Mouse (Mus musculus): ENCODE measurements around the gene Hscb. TPM values are rescaled to one million over a fixed set of nuclear protein-coding genes. Genes with fewer than 3 reads are reported as not detected.

Hscb gene
- polyA plus RNA-seq, 1 experiment from 2014 or later, result 21.4 TPM

- Histone ChIP-seq H3K9me3 (ENCODE audit: control insufficient read depth, low read length) (no peaks in the 10 kb centered on the region), H3K4me3 (ENCODE audit: low read depth, low read length) (peak within 1 kb of the TSS; percentile 94), H3K36me3 (ENCODE audit: control insufficient read depth, insufficient read depth, low read length) (no peaks in the 10 kb centered on the region), H3K4me1 (ENCODE audit: control insufficient read depth, insufficient read depth, low read length) (peaks cover 20% of the 10 kb centered on the region), H3K27ac (ENCODE audit: low read depth, low read length) (peak within 1 kb of the TSS; percentile 76), H3K4me2 (ENCODE audit: low read depth) (peak within 1 kb of the TSS; percentile 99), H3K27me3 (ENCODE audit: control insufficient read depth, insufficient read depth, low read length) (no peaks in the 10 kb centered on the region), H3K9ac (ENCODE audit: low read length) (peak within 1 kb of the TSS; percentile 96)
- under 1% methylated on average over 76 of the region's 80 CpGs for WGBS
- DNase-seq (ENCODE audit: low spot score) (peak; percentile 99), ATAC-seq (ENCODE audit: insufficient read depth, low FRiP score, low TSS enrichment) (peak; percentile 93)
These were observed 29.8 kb downstream of the Hscb start, which contains the start of gene Ulk1 for GRCm38 (mm10) chr5:110809667-110810325. Gene Ulk1 (minus strand): TSS chr5:110810097.

DNA sequence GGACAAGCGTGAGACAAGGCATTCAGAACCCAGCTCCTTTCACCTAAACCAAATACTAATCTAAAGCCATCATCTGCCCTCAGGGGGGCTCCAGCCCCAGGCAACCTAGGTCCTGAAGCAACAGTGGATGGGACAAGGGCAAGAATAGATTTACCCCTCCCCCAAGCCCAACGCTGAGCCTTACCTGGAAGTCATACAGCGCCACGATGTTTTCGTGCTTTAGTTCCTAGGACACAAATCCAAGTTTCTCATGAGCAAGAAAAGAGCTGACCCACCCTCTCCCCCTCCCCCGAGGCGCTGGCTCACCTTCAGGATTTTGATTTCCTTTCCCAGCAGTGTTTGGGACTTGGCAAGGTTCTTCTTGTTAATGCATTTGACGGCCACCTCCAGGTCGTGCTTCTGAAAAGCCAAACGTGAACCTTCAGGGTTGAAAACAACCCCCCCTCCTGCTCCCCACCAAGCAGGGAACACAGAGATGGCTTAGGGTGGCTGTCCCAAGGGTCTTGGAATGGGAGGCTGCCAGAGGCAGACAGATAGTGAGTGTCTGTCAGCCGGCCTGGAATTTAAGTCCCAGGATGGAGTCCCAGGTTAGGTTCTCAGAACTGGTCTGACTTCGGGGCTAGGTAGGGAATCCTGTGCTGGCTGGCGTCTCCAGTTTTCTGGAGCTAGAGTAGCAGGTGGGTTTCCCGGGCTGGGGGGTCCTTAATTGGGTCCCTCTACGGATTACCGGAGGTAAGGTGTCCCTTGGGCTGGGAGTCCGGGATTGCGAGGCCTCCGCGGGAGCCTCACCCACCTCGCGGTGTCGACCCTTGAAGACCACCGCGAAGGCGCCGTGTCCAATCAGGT, 30.5 kb downstream of the Hscb start:
- Histone ChIP-seq H3K27me3 (ENCODE audit: control insufficient read depth, insufficient read depth, low read length) (no peaks in the 10 kb centered on the region), H3K4me2 (ENCODE audit: low read depth) (peak overlapping the region; percentile 99), H3K27ac (ENCODE audit: low read depth, low read length) (peak overlapping the region; percentile 76), H3K4me3 (ENCODE audit: low read depth, low read length) (peak overlapping the region; percentile 94), H3K36me3 (ENCODE audit: control insufficient read depth, insufficient read depth, low read length) (no peaks in the 10 kb centered on the region), H3K9me3 (ENCODE audit: control insufficient read depth, low read length) (no peaks in the 10 kb centered on the region), H3K9ac (ENCODE audit: low read length) (peak overlapping the region; percentile 96), H3K4me1 (ENCODE audit: control insufficient read depth, insufficient read depth, low read length) (peaks cover 20% of the 10 kb centered on the region)
- DNase-seq (ENCODE audit: low spot score) (peak; percentile 32), ATAC-seq (ENCODE audit: insufficient read depth, low FRiP score, low TSS enrichment) (no peak; the same call in 1 of the 2 replicates)
- 2% methylated on average over 27 of the region's 27 CpGs for WGBS

DNA sequence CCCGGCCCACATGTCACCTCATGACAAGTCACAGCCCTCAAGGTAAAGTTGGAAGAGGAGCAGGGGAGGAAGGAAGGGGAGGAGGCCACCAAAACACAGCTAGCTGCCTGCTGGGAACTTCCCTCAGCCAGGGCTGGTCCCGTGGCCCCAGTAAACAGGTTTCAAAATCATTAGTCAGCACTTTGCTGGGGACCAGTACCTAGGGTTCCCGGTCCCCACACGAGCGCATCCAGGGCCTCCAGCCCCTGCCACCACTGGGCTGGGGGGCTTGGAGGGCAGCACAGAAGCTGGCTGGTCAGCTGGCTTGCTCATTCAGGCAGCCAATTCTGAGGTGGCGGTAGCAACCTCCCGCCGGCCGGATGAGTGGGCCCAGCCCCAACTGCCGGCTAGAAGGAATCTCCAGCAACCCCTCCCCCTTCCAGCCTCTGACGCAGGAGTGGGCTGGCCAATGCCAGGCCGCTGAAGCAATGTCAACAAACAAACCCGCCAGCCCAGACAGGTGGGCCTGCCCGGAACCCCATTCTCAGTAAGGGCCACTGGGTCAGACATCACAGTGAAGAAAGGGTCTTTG, 31.4 kb downstream of the Hscb start:
- H3K36me3 ChIP-seq (ENCODE audit: control insufficient read depth, insufficient read depth, low read length), result no peaks in the 10 kb centered on the region
- ATAC-seq (ENCODE audit: insufficient read depth, low FRiP score, low TSS enrichment), result peak; percentile 43; the same call in 1 of the 2 replicates
- H3K4me1 ChIP-seq (ENCODE audit: control insufficient read depth, insufficient read depth, low read length), result peaks cover 20% of the 10 kb centered on the region
- H3K4me2 ChIP-seq (ENCODE audit: low read depth), result peak overlapping the region; percentile 99
- H3K9ac ChIP-seq (ENCODE audit: low read length), result peak overlapping the region; percentile 96
- H3K9me3 ChIP-seq (ENCODE audit: control insufficient read depth, low read length), result no peaks in the 10 kb centered on the region
- 4% methylated on average over 14 of the region's 14 CpGs for WGBS
- H3K4me3 ChIP-seq (ENCODE audit: low read depth, low read length), result peak overlapping the region; percentile 94
- no peak overlapping the region for H3K27ac ChIP-seq (ENCODE audit: low read depth, low read length)
- no peaks in the 10 kb centered on the region for H3K27me3 ChIP-seq (ENCODE audit: control insufficient read depth, insufficient read depth, low read length)
- DNase-seq (ENCODE audit: low spot score), result peak; percentile 82

- peak overlapping the region; percentile 99 for H3K4me2 ChIP-seq (ENCODE audit: low read depth)
- H3K4me1 ChIP-seq (ENCODE audit: control insufficient read depth, insufficient read depth, low read length), result peaks cover 20% of the 10 kb centered on the region
- 89% methylated on average over 4 of the region's 4 CpGs for WGBS
- no peak for ATAC-seq (ENCODE audit: insufficient read depth, low FRiP score, low TSS enrichment)
- no peaks in the 10 kb centered on the region for H3K27me3 ChIP-seq (ENCODE audit: control insufficient read depth, insufficient read depth, low read length)
- DNase-seq (ENCODE audit: low spot score), result no peak
- H3K27ac ChIP-seq (ENCODE audit: low read depth, low read length), result no peak overlapping the region
- H3K4me3 ChIP-seq (ENCODE audit: low read depth, low read length), result peak overlapping the region; percentile 94; the same call in 1 of the 2 replicates
- H3K9me3 ChIP-seq (ENCODE audit: control insufficient read depth, low read length), result no peaks in the 10 kb centered on the region
- H3K9ac ChIP-seq (ENCODE audit: low read length), result peak overlapping the region; percentile 96
- H3K36me3 ChIP-seq (ENCODE audit: control insufficient read depth, insufficient read depth, low read length), result no peaks in the 10 kb centered on the region
These were observed 32.1 kb downstream of the Hscb start for GRCm38 (mm10) chr5:110807453-110807852.

DNA sequence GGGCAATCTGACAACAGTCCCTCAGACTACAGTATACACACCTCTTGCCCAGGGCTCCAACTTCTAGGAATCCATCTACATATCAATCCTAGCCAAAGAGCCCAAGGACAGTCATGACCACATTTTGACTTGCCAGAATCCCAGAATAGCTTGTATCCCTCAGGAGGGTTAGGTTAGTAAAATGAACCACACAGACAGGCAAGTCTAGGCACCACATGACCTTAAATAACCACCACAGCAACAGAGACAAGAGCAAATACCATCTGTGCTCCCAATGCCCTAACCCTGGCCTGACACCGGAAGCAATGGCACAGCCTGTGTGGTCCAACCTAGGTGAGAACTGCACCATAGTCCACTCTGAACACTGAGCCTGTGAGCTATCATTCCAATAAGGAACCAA, 32.9 kb downstream of the Hscb start:
- Histone ChIP-seq H3K27ac (ENCODE audit: low read depth, low read length) (no peak overlapping the region), H3K4me3 (ENCODE audit: low read depth, low read length) (no peak overlapping the region), H3K36me3 (ENCODE audit: control insufficient read depth, insufficient read depth, low read length) (no peaks in the 10 kb centered on the region), H3K9me3 (ENCODE audit: control insufficient read depth, low read length) (no peaks in the 10 kb centered on the region), H3K9ac (ENCODE audit: low read length) (no peak overlapping the region), H3K4me1 (ENCODE audit: control insufficient read depth, insufficient read depth, low read length) (peaks cover 20% of the 10 kb centered on the region), H3K27me3 (ENCODE audit: control insufficient read depth, insufficient read depth, low read length) (no peaks in the 10 kb centered on the region), H3K4me2 (ENCODE audit: low read depth) (no peak overlapping the region)
- ATAC-seq (ENCODE audit: insufficient read depth, low FRiP score, low TSS enrichment), result no peak
- 93% methylated on average over 1 of the region's 1 CpGs for WGBS
- no peak for DNase-seq (ENCODE audit: low spot score)

GRCm38 (mm10) chr5:110806154-110806553, 33.4 kb downstream of the Hscb start:
- DNase-seq (ENCODE audit: low spot score), result no peak
- no peak overlapping the region for H3K4me2 ChIP-seq (ENCODE audit: low read depth)
- H3K27me3 ChIP-seq (ENCODE audit: control insufficient read depth, insufficient read depth, low read length), result no peaks in the 10 kb centered on the region
- H3K9ac ChIP-seq (ENCODE audit: low read length), result no peak overlapping the region
- no peak overlapping the region for H3K4me3 ChIP-seq (ENCODE audit: low read depth, low read length)
- no peak overlapping the region for H3K27ac ChIP-seq (ENCODE audit: low read depth, low read length)
- no peaks in the 10 kb centered on the region for H3K9me3 ChIP-seq (ENCODE audit: control insufficient read depth, low read length)
- H3K36me3 ChIP-seq (ENCODE audit: control insufficient read depth, insufficient read depth, low read length), result no peaks in the 10 kb centered on the region; the same call in 1 of the 2 replicates
- ATAC-seq (ENCODE audit: insufficient read depth, low FRiP score, low TSS enrichment), result no peak
- peaks cover 20% of the 10 kb centered on the region for H3K4me1 ChIP-seq (ENCODE audit: control insufficient read depth, insufficient read depth, low read length)
- 80% methylated on average over 4 of the region's 4 CpGs for WGBS

GRCm38 (mm10) chr5:110804012-110804743, 35.4 kb downstream of the Hscb start:
- Histone ChIP-seq H3K36me3 (ENCODE audit: control insufficient read depth, insufficient read depth, low read length) (peaks cover 2% of the 10 kb centered on the region), H3K27me3 (ENCODE audit: control insufficient read depth, insufficient read depth, low read length) (no peaks in the 10 kb centered on the region), H3K9me3 (ENCODE audit: control insufficient read depth, low read length) (no peaks in the 10 kb centered on the region), H3K27ac (ENCODE audit: low read depth, low read length) (no peak overlapping the region), H3K4me2 (ENCODE audit: low read depth) (no peak overlapping the region), H3K4me1 (ENCODE audit: control insufficient read depth, insufficient read depth, low read length) (peaks cover 20% of the 10 kb centered on the region), H3K4me3 (ENCODE audit: low read depth, low read length) (no peak overlapping the region), H3K9ac (ENCODE audit: low read length) (no peak overlapping the region)
- 90% methylated on average over 7 of the region's 7 CpGs for WGBS
- no peak for DNase-seq (ENCODE audit: low spot score)
- ATAC-seq (ENCODE audit: insufficient read depth, low FRiP score, low TSS enrichment), result no peak

DNA sequence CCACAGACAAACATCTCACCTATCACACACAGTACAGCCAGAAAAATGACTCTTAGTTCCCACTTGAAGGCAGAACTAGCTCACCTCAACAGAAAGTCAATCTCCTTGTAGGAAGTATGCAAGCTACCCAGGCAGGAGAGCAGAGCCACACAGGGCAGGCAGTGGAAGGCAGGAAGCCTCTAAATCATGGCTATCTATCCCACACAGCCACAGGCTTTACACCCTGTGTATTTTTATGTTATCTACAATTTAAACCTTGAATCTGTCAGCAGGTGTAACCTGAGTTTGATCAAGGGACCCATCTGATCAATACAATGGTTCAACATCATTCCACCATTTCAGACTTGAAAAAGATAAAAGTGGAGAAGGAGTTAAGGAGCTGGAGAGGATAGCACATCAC, 36.8 kb downstream of the Hscb start:
- no peak overlapping the region for H3K4me3 ChIP-seq (ENCODE audit: low read depth, low read length)
- DNase-seq (ENCODE audit: low spot score) (no peak), ATAC-seq (ENCODE audit: insufficient read depth, low FRiP score, low TSS enrichment) (no peak)
- H3K9ac ChIP-seq (ENCODE audit: low read length), result no peak overlapping the region
- no peak overlapping the region for H3K4me2 ChIP-seq (ENCODE audit: low read depth)
- no peaks in the 10 kb centered on the region for H3K27me3 ChIP-seq (ENCODE audit: control insufficient read depth, insufficient read depth, low read length)
- H3K4me1 ChIP-seq (ENCODE audit: control insufficient read depth, insufficient read depth, low read length), result peaks cover 7% of the 10 kb centered on the region
- H3K27ac ChIP-seq (ENCODE audit: low read depth, low read length), result no peak overlapping the region
- peaks cover 6% of the 10 kb centered on the region for H3K36me3 ChIP-seq (ENCODE audit: control insufficient read depth, insufficient read depth, low read length)
- H3K9me3 ChIP-seq (ENCODE audit: control insufficient read depth, low read length), result no peaks in the 10 kb centered on the region

All from neural tube, embryonic 11.5 days (tissue).